Mouse (Mus musculus) inflammation-experienced regulatory T-cells, adult 16 weeks (primary cell): ENCODE measurements around the gene Tspan33. TPM values are rescaled to one million over a fixed set of nuclear protein-coding genes. Genes with fewer than 3 reads are reported as not detected.

Source experiments
- polyA plus RNA-seq: library from polyadenylated mRNA; unstranded; fragments of 100-300 nt; shearing (Covaris generic); gene quantifications from one replicate; pipeline ENCODE4 v1.2.1, GENCODE M21; 2017

The Tspan33 gene
- 0.09 TPM for polyA plus RNA-seq

GRCm38 (mm10) chr6:29693953-29694352 is at the start of gene Tspan33:
Gene Tspan33, plus strand, starts transcription at chr6:29694222.

GRCm38 (mm10) chr6:29735336-29735688 is 41.3 kb downstream of the Tspan33 start, which contains the start of gene Smo:
Gene Smo, plus strand, starts transcription at chr6:29735503.

Other genes with a start within 250 kb of the Tspan33 start
- gene Atp6v1f, start 226.5 kb upstream of the Tspan33 start, polyA plus RNA-seq, result 358 TPM
- 0.44 TPM for gene Atp6v1fnb, start 222.8 kb upstream of the Tspan33 start, polyA plus RNA-seq
- gene Kcp, start 186.3 kb upstream of the Tspan33 start, polyA plus RNA-seq, result not detected
- 48.5 TPM for gene Irf5, start 167.6 kb upstream of the Tspan33 start, polyA plus RNA-seq
- gene Tnpo3, start 84.3 kb upstream of the Tspan33 start, polyA plus RNA-seq, result 126 TPM
- 0.07 TPM for gene Smo, start 41.3 kb downstream of the Tspan33 start, polyA plus RNA-seq
- 102 TPM for gene Ahcyl2, start 73.8 kb downstream of the Tspan33 start, polyA plus RNA-seq
- 0.05 TPM for gene Strip2, start 222.8 kb downstream of the Tspan33 start, polyA plus RNA-seq